Mouse (Mus musculus) hindbrain, postnatal 0 days (tissue): ENCODE data around the gene Fgfr2. TPM values are rescaled to one million over a fixed set of nuclear protein-coding genes. Genes with fewer than 3 reads are reported as not detected.

ENCODE experiments used
- ATAC-seq: fragments of 200-750 bp; cut with Nextera tagmentation; 2 replicates; pipeline ENCODE4 v1.8.0; 2017; ENCODE audit warnings: mild to moderate bottlenecking, moderate TSS enrichment, moderate library complexity
- DNase-seq: peaks from one replicate; pipeline ENCODE4 v3.0.0-alpha.2; 2015; ENCODE audit warnings: low spot score
- H3K27ac ChIP-seq: fragments of 300-500 bp; sonication (generic); 2 replicates; pipeline ENCODE4 v1.5.1; 2014; ENCODE audit warnings: mild to moderate bottlenecking
- H3K27me3 ChIP-seq: fragments of 300-500 bp; sonication (generic); 2 replicates; pipeline ENCODE4 v1.6.1; 2014; ENCODE audit warnings: low read length, mixed read lengths; ENCODE audit not compliant: insufficient read depth
- H3K36me3 ChIP-seq: fragments of 300-500 bp; sonication (generic); 2 replicates; pipeline ENCODE4 v1.6.1; 2014; ENCODE audit warnings: low read length, mixed read lengths; ENCODE audit not compliant: insufficient read depth
- H3K4me1 ChIP-seq: fragments of 300-500 bp; sonication (generic); 2 replicates; pipeline ENCODE4 v1.6.1; 2014; ENCODE audit warnings: antibody characterized with exemption, low read length, mixed read lengths; ENCODE audit not compliant: insufficient read depth
- H3K4me2 ChIP-seq: fragments of 300-500 bp; sonication (generic); 2 replicates; pipeline ENCODE4 v1.6.1; 2014; ENCODE audit warnings: low read depth, mild to moderate bottlenecking, low read length, moderate library complexity, mixed read lengths
- H3K4me3 ChIP-seq: fragments of 300-500 bp; sonication (generic); 2 replicates; pipeline ENCODE4 v1.5.1; 2014; ENCODE audit warnings: low read length
- H3K9ac ChIP-seq: fragments of 300-500 bp; sonication (generic); replicated peaks from 2 replicates; pipeline ENCODE4 v1.6.1; 2014; ENCODE audit warnings: mild to moderate bottlenecking, low read length, moderate library complexity, mixed read lengths
- H3K9me3 ChIP-seq: fragments of 300-500 bp; sonication (generic); 2 replicates; pipeline ENCODE4 v1.6.1; 2016; ENCODE audit warnings: low read length, mixed read lengths
- CTCF ChIP-seq: IDR thresholded peaks from 2 replicates; pipeline ENCODE4 v1.5.1; 2016; ENCODE audit warnings: antibody characterized with exemption, control low read depth, low read depth
- WGBS: fragments of 180-500 bp; shearing (Covaris S2); extraction: QIAGEN DNeasy Blood & Tissue Kit; methylation state at CpG from one replicate; pipeline ENCODE4 v1.1.7; 2014; 5-methylcytosine and 5-hydroxymethylcytosine counted together
- polyA plus RNA-seq: library from polyadenylated mRNA; unstranded; fragments of >200 nt; fragmentation: Nextera tagmentation; extraction: Ambion mirVana; gene quantifications from 2 replicates; pipeline ENCODE4 v1.2.1, GENCODE M21; 2015
- total RNA-seq: library from RNA; depleted of rRNA; stranded (reverse); fragments of >200 nt; gene quantifications from 2 replicates; pipeline ENCODE4 v1.2.3, GENCODE M21; 2014

Fgfr2 gene
- total and polyA plus RNA-seq, 2 experiments from 2014 or later, result 17.3 to 49.0 TPM

- Histone ChIP-seq H3K4me2 (no peak overlapping the region), H3K9ac (no peak overlapping the region), H3K9me3 (no peaks in the 10 kb centered on the region), H3K4me1 (no peaks in the 10 kb centered on the region), H3K4me3 (no peak overlapping the region), H3K36me3 (peaks cover 36% of the 10 kb centered on the region), H3K27ac (peak overlapping the region; percentile 6; the same call in 1 of the 2 replicates), H3K27me3 (no peaks in the 10 kb centered on the region)
- WGBS, result 49% methylated on average over 6 of the region's 6 CpGs
- ATAC-seq (peak; percentile 50), DNase-seq (no peak)
- no peak for TF ChIP-seq CTCF
Observed at GRCm38 (mm10) chr7:132994628-132995191, 128.4 kb downstream of the Fgfr2 start.

DNA sequence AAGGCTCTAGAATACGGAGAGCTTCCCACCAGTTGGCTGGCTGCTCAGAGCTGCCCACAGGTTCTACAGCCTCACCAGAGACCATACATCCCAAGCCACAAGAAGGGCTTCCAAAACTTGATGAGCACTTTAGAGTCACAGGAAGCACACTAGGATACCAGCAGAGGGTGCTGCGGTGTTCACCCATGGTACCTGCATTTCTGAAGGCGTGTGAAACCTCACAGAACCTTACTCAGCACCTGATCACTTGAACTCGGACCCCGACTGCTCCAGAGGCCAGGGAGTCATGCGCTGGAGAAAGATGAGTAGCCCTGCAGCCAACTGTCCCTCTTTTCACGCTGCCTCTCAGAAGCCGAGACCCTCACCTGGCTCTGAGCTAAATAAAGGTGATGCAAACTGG lies 129.0 kb downstream of the Fgfr2 start:
- peak; percentile 49 for TF ChIP-seq CTCF
- Histone ChIP-seq H3K36me3 (peaks cover 39% of the 10 kb centered on the region), H3K27me3 (no peaks in the 10 kb centered on the region), H3K4me3 (no peak overlapping the region), H3K27ac (0 out of 2 replicates have a peak overlapping the region, but pooled peaks have one; percentile 6), H3K4me2 (no peak overlapping the region), H3K9ac (no peak overlapping the region), H3K4me1 (no peaks in the 10 kb centered on the region), H3K9me3 (no peaks in the 10 kb centered on the region)
- DNase-seq (no peak), ATAC-seq (no peak)
- 88% methylated on average over 8 of the region's 8 CpGs for WGBS

GRCm38 (mm10) chr7:132992967-132993615 lies 130.1 kb downstream of the Fgfr2 start:
- no peak overlapping the region for H3K4me3 ChIP-seq
- DNase-seq (no peak), ATAC-seq (no peak)
- no peaks in the 10 kb centered on the region for H3K4me1 ChIP-seq
- H3K9me3 ChIP-seq, result no peaks in the 10 kb centered on the region
- H3K27me3 ChIP-seq, result no peaks in the 10 kb centered on the region
- H3K27ac ChIP-seq, result no peak overlapping the region
- no peak for TF ChIP-seq CTCF
- H3K9ac ChIP-seq, result no peak overlapping the region
- peaks cover 36% of the 10 kb centered on the region for H3K36me3 ChIP-seq
- no peak overlapping the region for H3K4me2 ChIP-seq
- 92% methylated on average over 9 of the region's 9 CpGs for WGBS

DNA sequence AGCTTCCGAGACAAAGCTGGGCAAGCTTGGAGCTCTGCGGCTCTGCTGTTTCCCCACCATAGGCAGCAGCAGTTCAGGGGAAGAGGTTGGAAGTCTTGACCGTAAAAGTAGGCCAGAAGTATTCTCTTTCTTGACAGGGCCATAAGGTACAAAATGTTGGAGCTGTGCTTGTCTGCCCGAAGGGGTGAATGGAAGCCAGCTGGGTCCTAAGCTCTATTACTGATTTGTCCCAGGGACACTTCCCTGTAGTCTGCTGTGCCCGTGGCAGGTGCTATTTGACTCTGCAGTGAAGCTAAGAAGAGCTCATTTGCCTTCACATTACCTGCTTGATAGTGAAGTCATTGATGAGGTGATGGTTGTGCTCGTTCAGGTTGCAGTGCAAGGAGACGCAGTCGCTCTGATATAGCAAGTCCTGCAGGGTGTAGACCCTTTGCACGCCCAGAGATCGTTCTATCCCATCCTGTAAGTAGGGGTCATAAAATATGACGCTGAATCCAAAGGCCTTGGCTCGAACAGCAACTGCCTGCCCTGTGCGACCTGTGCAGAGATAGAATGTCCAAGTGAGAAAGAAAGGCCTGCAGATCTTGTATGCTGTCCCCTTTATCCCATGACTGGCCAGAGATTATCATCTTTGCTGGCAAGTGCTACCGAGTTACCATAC lies 131.8 kb downstream of the Fgfr2 start:
- Histone ChIP-seq H3K27ac (no peak overlapping the region), H3K9me3 (no peaks in the 10 kb centered on the region), H3K36me3 (peaks cover 36% of the 10 kb centered on the region), H3K27me3 (no peaks in the 10 kb centered on the region), H3K4me1 (no peaks in the 10 kb centered on the region), H3K4me2 (no peak overlapping the region), H3K4me3 (no peak overlapping the region), H3K9ac (no peak overlapping the region)
- DNase-seq, result no peak
- WGBS, result 92% methylated on average over 14 of the region's 14 CpGs
- no peak for TF ChIP-seq CTCF
- ATAC-seq, result no peak

GRCm38 (mm10) chr7:132989839-132990238 lies 133.3 kb downstream of the Fgfr2 start:
- Histone ChIP-seq H3K27ac (no peak overlapping the region), H3K36me3 (peaks cover 40% of the 10 kb centered on the region), H3K4me1 (no peaks in the 10 kb centered on the region), H3K27me3 (no peaks in the 10 kb centered on the region), H3K9me3 (no peaks in the 10 kb centered on the region), H3K9ac (no peak overlapping the region), H3K4me3 (no peak overlapping the region), H3K4me2 (no peak overlapping the region)
- no peak for TF ChIP-seq CTCF
- DNase-seq (no peak), ATAC-seq (no peak)
- WGBS, result 90% methylated on average over 5 of the region's 5 CpGs

GRCm38 (mm10) chr7:132982639-132983038 lies 140.5 kb downstream of the Fgfr2 start:
- peaks cover 25% of the 10 kb centered on the region for H3K36me3 ChIP-seq
- DNase-seq, result no peak
- WGBS, result 29% methylated on average over 3 of the region's 3 CpGs

More at GRCm38 (mm10) chr7:132982639-132983038, 140.5 kb downstream of the Fgfr2 start:
- H3K4me1 ChIP-seq, result no peaks in the 10 kb centered on the region
- H3K4me3 ChIP-seq, result no peak overlapping the region
- no peak overlapping the region for H3K27ac ChIP-seq
- no peaks in the 10 kb centered on the region for H3K27me3 ChIP-seq
- H3K9me3 ChIP-seq, result no peaks in the 10 kb centered on the region
- no peak overlapping the region for H3K4me2 ChIP-seq
- no peak for TF ChIP-seq CTCF
- ATAC-seq, result 0 out of 2 replicates have a peak, but pooled peaks have one; percentile 51
- H3K9ac ChIP-seq, result no peak overlapping the region
